Mouse (Mus musculus) spleen, embryonic (tissue): Measurements from ENCODE around the gene Ntm.

Experiments used
- CTCF ChIA-PET: fragments of 350-600 bp; sonication (Branson Sonifier 250); formaldehyde crosslinking; loops from one replicate; lab custom pipeline; 2022; lab: Charles Lee

Gene Ntm

DNA sequence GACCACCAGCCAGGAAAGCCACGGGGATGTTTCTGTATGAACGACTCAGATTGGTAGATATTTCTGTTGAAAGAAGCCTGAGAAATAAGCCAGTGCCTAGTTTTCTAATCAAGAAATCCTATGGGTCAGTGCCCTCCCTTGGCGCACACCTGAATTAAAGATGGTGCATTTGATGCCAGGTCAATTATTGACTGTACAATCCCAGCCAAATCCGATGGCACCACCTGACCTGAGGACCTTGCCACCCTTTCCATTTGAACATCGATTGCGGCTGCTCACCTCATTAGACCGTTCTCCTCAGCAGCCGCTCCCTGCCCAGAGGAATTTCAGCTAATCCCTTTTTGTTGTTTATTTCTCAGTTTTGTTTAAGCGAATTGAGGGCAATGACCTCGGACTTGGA is 483.9 kb downstream of the Ntm start:
- CTCF ChIA-PET, result no interaction called here

DNA sequence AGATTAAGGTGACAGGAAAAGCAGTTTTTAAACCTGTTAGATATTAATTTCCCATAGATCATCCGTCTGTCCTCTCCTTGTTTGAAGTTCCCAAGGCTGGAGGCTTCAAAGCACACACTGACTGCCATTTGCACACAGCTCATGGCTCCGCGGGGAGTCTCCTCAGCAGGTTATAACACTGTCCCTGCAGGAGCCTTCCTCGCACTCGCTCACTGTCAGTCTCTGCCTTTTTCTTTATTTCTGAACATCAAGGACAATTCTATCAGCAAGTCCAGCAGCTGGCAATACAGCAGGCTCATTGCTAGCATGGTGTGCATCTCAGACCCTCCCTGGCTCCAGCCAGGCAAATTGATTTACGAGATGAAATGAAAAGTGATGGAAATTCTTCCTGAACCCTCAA is 485.7 kb downstream of the Ntm start:
- CTCF ChIA-PET, result no interaction called here

DNA sequence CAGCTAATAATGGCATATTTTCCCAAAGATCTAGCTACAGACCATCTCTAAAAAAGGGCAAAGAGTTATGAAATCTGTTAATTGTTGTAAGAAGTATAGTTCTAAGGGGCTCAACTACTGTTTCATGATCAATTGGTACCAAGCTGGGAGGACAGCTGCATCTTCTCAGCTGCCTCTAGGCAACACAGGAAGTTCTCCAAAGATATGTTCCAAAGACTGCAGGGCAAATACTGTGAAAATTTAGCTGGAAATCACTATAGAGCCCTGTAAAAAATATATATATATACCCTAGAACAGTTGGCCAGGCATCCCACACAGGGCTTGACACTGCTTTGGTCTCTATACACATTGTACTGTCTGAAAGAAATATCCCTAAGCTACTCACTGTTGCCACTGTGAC is 489.5 kb downstream of the Ntm start:
- CTCF ChIA-PET, result no interaction called here

DNA sequence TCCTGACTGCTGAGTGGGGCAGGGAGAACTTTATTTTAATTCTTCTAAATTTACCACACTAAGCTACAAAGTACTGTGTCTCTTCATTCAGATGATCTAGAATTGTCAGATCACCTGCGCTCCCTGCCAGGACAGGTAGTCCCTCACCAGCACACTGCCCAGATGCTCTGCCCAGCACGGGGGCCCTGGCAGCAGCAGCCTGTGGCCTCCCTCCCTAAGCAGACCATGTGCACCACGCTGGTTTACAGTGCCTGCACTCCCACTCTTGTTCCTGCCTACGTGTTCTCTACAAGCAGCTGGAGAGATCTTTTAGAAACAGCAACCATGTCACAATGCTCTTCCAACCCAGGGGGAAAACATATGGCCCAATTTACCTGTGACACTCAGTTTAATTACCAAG is 490.7 kb downstream of the Ntm start:
- CTCF ChIA-PET, result no interaction called here

DNA sequence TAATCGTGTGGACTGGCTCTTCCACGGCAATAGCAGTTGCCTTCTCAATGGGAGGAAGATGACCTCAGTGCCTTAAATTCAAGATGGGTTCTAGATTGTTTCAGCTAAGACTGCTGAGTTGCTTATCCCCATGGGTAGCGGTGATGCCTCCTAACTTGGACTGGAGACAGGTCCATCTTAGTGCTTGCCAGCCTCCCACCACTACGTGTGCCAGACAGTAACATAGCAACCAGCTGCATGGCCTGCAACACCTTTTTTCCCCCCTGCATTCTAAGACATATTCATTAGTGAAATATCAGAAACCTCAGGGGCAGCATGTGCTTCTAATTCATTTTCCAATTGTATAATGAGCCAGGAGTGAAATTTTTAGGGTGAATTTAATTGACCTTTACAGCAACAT is 498.2 kb downstream of the Ntm start:
- CTCF ChIA-PET, result no interaction called here

DNA sequence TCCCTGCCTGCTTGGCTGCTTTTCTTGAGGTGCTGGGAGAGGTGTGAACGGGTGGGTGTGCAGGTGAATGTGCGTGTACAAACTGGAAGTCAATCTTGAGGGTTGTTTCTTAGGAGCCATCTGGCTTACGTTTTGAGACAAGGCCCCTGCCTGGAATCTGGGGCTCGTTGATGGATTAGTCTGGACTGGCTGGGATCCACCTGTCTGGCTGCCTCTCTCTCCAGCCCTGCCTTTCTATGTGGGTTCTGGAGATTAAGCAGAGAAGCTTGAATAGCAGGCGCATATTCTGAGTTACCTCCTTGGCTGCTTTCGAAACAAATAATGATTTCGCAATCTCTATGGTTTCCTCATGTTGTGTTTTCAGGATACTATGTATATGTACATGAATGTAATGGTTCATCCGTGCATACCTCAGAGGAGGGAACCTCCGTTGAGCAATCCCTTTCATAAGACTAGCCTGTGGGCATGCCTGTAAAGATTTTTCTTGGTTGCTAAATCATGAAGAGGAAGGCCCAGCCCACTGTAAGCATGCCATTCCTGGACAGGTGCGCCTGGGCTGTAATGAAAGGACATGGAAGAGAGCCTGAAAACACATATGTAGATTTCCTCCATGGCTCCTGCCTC is 499.9 kb downstream of the Ntm start:
- CTCF ChIA-PET, result no interaction called here

DNA sequence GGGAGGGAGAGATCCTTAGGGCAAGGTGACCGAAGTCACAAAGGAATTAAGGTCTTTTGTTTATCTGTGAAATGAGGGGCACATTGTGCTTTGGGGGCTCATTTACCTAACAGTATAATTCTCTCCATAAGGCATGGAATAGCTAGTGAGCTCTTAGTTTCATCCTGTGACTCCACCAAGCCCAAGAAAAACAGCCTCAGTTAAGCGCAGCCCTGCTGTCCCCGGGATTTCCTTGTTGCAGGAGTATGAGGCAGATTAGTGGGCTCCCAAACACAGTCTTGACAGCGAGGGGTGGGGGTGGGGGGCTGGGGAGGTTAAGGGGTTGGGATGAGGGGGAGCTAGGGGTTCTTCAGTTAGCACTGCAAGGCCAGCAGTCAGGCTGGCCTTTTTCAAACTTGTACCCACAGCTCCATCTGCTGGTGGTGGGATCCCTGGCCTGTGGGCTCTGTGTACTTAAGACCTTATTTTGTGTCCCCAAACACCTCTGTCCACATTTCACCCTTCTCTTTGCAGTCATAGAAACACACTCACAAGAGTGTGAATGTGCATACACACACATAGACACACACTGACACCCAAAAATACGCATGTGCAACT is 504.9 kb downstream of the Ntm start:
- CTCF ChIA-PET, result no interaction called here

DNA sequence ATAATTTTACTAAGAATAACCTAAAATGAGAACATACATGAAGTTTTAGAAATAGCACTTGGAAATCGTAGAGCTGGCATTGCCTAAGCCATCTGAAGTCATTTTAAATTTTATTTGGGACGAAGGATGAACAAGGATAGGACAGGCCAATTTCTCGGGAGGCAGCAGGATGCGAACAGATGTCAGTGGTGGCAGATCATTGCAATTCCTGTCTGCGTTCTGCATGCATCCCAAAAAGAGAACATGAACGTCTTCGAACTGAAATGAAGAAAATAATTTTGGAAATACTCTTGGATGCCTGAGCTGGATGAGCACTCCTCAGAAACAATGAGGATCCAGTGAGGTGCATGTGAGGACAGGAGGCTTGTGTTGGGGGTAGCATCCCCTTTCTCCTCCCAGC is 506.9 kb downstream of the Ntm start:
- CTCF ChIA-PET, result no interaction called here

DNA sequence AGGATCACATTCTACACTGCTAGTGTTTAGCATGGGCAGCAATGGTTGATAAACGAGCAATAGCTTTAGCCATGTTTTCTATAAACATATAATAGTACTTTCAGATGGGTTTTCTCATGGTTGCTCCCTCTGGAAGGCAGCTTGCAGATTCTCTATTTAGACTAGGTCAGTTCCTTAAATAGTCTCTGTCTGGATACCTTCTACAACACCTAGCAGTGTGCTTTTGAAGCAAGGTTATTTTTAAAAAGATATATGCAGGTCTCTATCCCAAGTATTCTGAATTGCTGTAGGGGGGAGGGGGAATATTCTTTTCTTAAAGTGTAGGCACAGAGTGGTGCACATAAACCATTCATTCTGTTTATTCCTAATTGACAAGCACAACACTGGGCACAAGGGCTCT is 511.7 kb downstream of the Ntm start:
- CTCF ChIA-PET, result no interaction called here

DNA sequence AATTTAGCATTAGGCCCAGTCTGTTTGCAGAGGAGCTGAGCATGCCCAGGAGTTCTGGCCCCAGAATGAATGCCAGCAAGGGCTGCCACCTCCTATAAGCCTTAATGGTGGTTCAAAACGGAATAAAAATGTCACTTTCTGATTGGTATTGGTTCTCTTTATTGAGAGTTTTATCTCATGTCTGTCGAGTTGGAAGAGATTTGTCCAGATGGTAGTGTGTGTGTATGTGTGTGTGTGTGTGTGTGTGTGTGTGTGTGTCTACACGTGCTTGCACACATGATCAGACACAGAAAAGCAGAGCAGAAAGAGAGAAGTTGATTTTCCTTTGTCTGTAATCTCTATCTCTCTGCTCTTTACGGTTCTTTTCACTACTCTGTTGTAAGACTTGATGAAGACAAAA is 518.9 kb downstream of the Ntm start:
- CTCF ChIA-PET, result no interaction called here

DNA sequence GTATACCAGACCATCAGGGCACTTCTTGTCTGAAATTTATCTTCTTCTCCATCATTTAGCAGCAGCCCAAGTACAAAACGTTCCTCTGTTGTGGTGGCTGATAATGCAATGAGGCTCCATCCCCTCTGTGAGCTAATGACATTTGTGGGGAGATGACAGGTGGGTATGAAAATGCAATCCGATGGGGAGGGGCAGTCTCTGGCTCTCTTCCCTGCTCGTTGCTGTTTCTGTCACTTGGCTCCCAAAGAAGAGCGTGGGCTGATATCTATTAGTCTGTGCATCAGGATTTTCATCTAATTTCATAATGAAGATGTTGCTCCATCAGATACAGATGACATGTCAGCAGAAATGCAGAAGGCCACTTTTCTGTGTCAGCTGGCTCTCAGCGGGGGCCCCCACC is 523.5 kb downstream of the Ntm start:
- CTCF ChIA-PET, result no interaction called here

DNA sequence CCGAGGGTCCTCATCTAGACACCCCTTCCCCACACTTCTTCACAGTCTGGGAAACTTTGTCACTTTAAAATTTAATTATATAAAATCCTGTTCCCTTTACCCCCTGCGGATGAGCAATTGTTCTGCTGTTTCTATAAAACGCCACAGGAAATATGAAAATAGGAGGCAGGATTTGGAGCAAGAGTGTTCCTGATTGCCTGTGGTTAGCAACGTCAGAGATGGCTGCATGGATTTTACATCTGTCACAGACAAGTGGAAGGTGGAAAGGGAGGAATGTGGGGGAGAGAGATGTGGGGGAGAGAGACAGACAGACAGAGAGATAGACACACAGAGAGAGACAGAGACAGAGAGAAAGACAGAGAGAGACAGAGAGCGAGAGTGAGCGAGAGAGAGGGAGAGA is 528.3 kb downstream of the Ntm start:
- CTCF ChIA-PET, result no interaction called here

DNA sequence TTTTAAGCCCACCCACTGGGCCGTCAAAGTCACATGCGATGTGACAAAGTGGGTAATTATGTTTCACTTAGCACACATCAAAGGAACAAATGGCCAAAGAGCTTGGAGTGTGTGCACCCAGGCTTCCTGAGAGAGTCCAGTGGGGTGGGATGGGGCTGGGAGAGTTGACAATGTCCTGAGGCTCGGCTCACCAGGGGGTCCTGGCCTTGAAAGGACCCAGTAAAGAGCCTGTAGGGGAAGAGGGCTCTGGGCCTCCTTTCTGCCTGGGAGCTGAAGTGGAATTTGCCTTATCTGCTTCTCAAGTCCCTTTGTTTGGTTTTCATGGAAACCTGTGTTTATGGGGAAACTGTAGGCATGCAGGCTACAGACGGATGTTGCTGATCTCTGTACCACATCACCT is 529.0 kb downstream of the Ntm start:
- CTCF ChIA-PET, result no interaction called here

DNA sequence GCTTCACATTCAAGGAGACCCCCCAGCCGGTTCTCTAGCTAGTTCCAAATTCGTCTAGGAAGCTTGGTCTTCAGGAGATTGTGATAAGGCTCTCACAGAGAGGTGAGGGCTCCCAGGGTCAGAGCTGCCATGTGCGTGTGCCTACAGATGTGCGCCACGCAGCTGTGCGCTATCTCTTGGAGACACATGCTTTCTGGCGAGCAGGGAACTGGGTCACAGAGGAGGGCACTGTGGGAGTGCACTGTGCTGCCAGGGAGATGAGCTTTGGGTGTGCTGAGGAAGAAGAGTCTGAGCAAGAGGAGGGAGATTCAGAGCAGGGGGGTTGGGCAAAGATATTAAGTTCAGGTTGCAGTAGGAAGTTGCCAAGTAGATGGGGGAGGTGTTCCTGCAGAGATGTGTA is 529.8 kb downstream of the Ntm start:
- CTCF ChIA-PET, result no interaction called here

DNA sequence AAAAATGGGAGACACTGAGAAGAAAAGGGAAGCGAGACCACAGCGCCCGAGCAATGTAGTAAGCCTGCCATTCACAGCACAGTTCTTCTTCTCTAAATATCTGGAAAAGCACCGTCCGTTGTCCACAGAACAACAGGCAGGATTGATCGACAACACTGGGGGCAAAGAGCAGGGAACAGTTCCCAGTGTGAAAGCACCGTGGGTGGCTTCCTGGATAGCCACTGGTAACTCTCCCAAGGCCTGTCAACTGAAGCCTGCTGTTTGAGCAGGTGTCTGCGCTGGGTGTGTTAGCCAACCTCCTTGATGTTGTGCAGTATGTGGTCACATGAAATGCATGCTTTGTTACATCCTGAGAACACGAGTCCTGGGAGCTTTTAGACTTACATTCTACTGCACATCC is 531.4 kb downstream of the Ntm start:
- CTCF ChIA-PET, result no interaction called here

DNA sequence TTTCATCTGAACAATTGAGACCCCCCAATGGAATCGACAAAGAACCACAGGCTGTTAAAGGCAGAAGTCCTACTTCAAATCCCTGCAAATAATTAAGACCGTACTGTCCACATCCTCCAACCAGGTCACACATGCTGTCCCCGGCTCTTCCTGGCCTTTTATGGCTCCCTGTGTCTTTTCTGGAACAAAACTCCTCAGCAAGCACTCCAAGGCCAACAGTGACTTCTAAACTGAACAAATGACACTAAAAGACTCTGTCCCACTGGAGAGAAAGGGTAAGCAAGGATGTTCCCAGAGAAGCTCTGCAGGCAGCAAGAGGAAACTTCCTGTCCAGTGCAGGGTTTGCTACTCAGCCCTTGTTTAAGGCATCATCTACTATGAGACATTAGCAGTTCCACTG is 532.8 kb downstream of the Ntm start:
- CTCF ChIA-PET, result no interaction called here

DNA sequence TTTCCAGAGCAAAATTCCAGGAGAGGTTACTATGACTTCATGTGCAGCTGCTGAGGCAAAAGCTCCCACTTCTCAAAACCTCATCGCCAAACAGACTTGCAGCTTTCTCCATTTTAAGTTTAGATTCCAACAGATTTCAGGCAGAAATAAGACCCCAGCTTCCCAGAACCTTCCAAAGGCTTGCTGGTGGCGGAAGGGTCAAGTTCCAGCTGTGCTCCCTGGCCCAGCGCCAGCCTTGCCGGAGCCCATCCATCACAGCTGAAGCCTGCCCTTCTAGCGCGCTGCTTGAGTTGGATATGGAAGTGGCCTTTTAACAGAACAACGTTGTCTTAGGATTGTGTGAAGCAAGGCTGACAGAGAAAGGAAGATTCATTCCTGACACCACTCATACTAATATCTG is 534.6 kb downstream of the Ntm start:
- CTCF ChIA-PET, result no interaction called here

DNA sequence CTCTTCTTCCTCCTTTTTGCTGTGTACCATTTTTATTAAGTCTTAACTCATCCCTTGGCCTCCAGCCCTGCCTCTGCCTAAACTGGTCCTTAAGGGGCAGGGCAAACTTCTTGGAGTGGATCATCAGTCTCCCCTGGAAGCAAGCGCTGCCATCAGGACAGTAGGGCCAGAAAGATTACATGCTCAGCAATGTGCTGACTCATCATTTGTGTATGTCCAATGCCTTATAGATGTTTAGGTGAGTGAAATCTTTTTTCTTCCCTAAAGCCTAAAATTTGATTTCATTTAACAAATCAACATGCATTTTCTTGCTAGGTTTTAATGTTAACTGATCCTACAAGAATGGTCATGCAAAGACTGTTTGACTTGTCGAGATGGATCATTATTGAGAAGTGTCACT is 536.7 kb downstream of the Ntm start:
- CTCF ChIA-PET, result no interaction called here

DNA sequence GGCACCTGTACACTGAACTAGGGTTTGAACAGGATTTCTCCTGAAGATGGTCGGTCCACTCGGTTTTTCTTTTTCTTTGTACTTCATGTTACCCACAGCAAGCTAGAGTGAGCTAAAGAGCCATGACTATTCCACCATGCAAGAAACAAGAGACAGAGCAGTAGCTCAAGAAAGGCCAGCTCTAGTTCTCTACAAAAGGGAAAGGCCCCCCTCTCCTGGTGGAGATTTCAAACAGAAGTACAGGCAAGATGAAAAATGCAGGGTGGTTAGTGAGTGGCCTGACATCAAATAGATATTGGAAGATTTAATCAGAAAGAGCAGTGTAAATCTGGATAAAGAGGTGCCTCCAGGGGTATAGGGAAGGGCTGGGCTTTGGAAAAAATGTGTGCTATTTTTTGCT is 547.4 kb downstream of the Ntm start:
- CTCF ChIA-PET, result no interaction called here

DNA sequence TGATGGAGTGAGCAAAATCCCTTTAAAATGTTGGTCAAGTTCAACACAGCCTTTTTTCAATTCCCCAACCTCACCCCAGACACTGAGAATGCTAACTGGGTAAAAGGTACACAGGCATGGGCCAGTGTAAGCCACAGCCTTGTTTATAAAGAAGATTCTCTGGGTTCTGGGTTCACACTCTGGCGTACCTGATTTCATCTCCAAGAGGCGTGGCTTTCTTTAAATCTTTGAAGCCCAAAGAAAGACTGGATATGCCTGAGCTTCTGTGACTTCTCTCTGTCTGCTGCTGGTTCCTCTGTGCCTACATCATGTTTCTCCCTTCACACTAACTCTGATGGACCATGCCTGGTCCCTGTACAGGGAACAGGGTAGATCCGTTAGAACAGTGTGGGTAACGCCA is 549.8 kb downstream of the Ntm start:
- CTCF ChIA-PET, result no interaction called here

DNA sequence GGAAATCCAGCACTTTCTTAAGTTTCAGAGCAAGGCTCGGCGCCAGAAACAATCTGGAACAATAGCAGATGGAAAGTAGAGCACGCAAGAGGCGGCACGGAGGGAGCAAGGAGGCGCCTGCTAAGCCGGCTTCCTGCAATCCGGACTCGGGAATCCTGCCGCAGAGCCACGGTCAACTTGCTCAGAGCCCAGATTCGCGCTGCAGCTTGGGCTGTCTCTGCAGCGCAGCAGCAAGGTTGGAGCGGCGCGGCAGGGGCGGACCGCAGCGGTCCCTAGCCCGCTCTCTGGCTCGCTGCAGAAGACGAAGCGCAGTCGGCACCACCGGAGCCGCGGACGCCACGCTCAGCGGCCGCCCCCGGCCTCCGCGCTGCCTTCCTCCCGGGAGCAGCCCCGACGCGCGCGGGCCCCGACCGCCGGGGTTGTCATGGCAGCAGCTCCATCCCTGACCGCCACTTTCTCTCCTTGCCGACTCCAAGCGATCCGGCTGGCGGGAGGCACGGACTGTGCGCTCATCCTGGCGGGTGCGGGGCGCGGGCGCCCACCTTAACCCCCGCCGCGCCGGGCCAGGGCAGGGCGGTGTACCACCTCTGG is 550.7 kb downstream of the Ntm start:
- CTCF ChIA-PET, result no interaction called here

DNA sequence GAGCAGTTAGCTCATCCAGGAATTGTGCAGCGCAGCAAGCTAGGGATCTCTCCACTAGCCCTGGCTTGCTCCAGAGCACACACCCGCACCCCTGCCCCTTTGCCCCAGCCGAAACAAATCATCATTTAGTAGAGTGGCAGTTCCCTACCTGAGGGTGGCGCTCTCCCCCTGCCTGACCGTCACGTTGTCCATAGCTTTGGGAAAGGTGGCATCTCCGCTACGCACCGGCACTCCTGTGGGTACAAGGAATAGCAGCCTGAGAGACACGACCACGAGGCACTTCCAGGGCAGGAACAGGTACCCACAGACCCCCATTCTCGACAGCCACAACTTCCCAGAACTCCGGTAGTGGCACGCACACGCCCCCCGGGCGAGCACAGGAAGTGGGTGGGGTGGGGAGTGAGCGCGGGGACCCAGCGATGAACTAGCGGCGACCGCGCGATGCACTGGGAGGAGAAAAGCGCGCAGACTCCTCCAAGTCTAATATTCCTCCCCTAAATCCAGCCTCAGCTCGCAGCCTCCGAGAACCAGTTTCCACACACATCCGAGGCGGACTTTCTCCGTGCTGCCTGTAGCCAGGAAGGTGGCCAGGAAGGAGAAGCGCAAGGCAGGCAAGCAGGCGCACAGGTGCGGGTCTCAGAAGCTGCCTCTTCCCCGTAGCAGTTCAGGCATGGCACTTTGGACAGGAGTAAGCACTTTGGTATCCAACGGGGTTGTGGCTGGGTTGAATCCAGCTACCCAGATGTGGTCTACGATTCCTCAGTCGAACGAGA is 551.3 kb downstream of the Ntm start:
- CTCF ChIA-PET, result no interaction called here
